Mouse (Mus musculus) neutrophil, adult 59 days (primary cell): ENCODE results near the gene Parp16. TPM values are rescaled to one million over a fixed set of nuclear protein-coding genes. Genes with fewer than 3 reads are reported as not detected.

Experiments
- total RNA-seq, 2 experiments: library from RNA; stranded (reverse); gene quantifications; 1 replicate in 1 of 2; 2 replicates in 1 of 2; pipeline ENCODE4 v1.2.4; 2023

The Parp16 gene
- total RNA-seq, result 1 to 10 TPM; 2.9 to 3.5 TPM

DNA sequence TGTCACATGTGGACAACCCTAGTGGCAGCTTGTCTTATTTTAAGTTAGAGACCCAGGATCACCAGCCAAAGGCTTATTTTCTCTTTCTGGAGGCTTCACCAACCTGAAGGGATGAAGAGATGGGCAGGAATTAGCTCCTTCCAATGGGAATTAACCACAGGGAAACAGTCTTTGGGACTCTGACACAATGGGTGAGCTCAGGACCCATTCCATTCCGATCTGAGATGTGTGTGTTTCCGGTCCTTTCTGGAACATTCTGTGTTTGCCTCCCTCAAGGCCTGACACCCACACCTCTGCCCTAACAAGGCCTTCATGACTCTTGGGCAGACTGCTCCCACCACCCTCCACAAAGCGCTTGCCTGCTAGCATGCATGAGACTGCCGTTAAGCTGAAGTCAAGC lies at the start of gene Parp16:
Gene Parp16 (plus strand): TSS at position 301 of the 400 bp plus-strand sequence.

DNA sequence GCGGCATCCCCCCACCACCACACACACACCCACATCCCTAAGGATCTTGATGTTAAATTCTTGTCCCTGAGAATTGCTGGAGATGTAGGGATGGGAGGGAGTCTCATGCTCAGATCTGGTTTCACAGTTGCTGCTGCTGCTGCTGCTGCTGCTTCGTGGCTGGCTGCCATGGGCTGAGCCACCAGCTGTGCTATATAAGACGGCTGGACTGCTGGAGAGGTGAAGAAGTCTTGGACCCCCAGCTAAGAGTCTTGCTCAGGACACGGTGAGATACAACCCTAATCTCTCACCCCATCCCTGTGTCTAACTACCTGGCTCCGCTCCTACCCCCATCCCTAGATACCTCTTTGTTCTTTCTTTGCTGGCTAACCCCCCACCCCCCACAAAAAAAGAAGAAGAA lies 69.8 kb downstream of the Parp16 start, which contains the start of gene Cilp:
Gene Cilp (plus strand): TSS at position 222 of the 400 bp plus-strand sequence.

Other genes with a start within 250 kb of the Parp16 start
- not detected for gene Slc24a1, start 243.7 kb upstream of the Parp16 start, total RNA-seq
- 10 to 100 TPM; 15.2 to 15.9 TPM for gene Ints14, start 234.4 kb upstream of the Parp16 start, total RNA-seq
- gene Hacd3, start 173.7 kb upstream of the Parp16 start, total RNA-seq, result 1 to 10 TPM; 7.0 TPM
- gene Dpp8, start 162.9 kb upstream of the Parp16 start, total RNA-seq, result 10 to 100 TPM; 72.1 to 76.5 TPM
- gene Igdcc4, start 93.9 kb upstream of the Parp16 start, total RNA-seq, result not detected
- not detected for gene Igdcc3, start 54.2 kb upstream of the Parp16 start, total RNA-seq
- gene Cilp, start 69.8 kb downstream of the Parp16 start, total RNA-seq, result not detected
- gene Clpx, start 98.9 kb downstream of the Parp16 start, total RNA-seq, result 10 to 100 TPM; 18.7 to 19.0 TPM
- gene Pdcd7, start 150.8 kb downstream of the Parp16 start, total RNA-seq, result 10 to 100 TPM; 12.2 to 12.7 TPM
- gene Ubap1l, start 165.7 kb downstream of the Parp16 start, total RNA-seq, result under 1 TPM in 1 of 2 experiments, not detected in 1; 0.47 TPM
- not detected for gene Kbtbd13, start 196.3 kb downstream of the Parp16 start, total RNA-seq
- not detected for gene Rasl12, start 203.2 kb downstream of the Parp16 start, total RNA-seq
- gene Slc51b, start 227.6 kb downstream of the Parp16 start, total RNA-seq, result not detected
- gene Mtfmt, start 240.4 kb downstream of the Parp16 start, total RNA-seq, result 1 to 10 TPM; 4.9 to 7.3 TPM